Mouse (Mus musculus) spleen, postnatal 36 days (tissue): ENCODE results near the gene Gmppb.

Experiments
- DNase-seq, 2 experiments: peaks; one replicate each; pipeline ENCODE4 v3.0.0; 2022; ENCODE audit warnings: low spot score in 2 of 2, mixed read lengths in 1 of 2

The Gmppb gene

DNA sequence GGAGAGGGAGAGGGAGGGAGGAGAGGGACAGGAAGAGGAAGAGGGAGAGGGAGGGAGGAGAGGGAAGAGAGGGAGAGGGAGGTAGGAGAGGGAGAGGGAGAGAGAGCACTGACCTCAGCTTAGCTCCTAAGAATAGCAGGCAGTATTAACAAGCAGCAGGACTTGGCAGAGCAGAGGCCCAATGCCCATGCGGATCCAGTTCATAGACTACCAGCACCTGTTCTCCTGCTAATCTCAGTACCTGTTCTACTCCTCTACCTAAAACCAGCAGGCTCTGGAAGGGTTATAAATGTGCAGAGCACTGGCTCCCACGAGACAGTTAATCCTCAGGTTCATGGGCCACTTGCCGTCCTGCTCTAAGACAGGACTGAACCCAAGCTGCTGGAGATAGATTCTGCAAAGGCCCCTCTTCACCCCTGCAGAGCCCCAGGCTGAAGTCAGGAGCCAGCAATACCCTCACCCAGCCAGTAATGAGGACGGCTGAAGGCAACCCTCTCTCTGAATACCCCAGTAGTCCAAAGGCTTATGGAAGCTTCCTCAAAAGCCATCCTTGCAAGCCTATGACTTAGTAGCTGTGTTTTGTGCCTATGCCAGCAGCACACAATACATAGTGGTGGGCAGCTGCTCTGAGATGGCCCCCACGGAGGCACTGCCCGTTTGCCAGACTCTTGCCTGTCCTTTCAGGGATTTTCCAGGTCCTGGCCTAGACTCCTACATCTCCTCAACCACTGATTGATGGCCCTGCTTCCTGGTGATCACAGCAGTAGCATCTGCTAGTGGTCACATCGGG lies 24.3 kb downstream of the Gmppb start:
- no peak for DNase-seq

DNA sequence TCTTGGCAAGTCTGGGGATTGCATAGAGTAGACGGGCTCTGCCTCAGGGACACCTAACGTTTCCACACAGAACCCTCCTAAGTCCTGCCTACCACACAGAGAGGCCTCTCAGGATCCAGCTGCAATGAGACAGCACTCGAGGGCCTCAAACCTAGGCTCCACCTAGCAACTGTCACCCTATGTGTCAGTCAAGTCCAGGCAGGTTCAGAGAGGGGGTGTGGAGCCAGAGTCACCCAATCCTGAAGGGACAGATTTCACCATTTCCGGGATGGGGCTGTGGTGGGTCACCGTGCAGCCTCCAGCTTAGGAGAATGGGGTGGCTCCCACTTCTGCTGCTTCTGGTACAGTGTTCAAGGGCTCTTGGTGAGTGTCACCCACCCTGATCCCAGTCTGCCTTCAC lies 31.1 kb downstream of the Gmppb start, which contains the start of gene Mst1:
TSS of gene Mst1 (plus strand) at position 269 of the 400 bp plus-strand sequence.
- peak; percentile 37 to 65 for DNase-seq

- peak in 1 of 2 experiments; percentile 39 for DNase-seq
Observed at GRCm38 (mm10) chr9:108082549-108082948, 33.5 kb downstream of the Gmppb start.

- peak; percentile 41 to 57 for DNase-seq
Observed at GRCm38 (mm10) chr9:108082988-108083431, 34.0 kb downstream of the Gmppb start, which contains the start of gene Rnf123. Gene Rnf123 (minus strand): TSS chr9:108083346.

DNA sequence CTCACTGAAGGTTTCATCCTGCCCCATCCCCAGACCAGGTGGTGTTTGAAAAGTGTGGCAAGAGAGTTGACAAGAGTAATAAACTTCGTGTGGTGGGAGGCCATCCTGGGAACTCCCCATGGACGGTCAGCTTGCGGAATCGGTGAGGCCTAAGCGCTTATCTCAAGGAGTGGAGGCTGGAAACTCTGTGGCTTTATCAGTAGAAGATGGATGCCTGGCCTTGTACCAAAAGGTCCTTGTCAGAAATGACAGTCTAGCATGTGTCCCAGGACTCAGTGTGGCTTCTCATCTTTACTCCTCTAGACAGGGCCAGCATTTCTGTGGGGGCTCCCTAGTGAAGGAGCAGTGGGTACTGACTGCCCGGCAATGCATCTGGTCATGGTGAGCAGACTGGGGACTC lies 34.5 kb downstream of the Gmppb start:
- peak; percentile 45 to 60 for DNase-seq

- no peak for DNase-seq
Observed at GRCm38 (mm10) chr9:108085261-108085660, 36.2 kb downstream of the Gmppb start.

GRCm38 (mm10) chr9:108090611-108091120 lies 41.6 kb downstream of the Gmppb start:
- DNase-seq, result no peak

GRCm38 (mm10) chr9:108093586-108093985 lies 44.5 kb downstream of the Gmppb start:
- no peak for DNase-seq

DNA sequence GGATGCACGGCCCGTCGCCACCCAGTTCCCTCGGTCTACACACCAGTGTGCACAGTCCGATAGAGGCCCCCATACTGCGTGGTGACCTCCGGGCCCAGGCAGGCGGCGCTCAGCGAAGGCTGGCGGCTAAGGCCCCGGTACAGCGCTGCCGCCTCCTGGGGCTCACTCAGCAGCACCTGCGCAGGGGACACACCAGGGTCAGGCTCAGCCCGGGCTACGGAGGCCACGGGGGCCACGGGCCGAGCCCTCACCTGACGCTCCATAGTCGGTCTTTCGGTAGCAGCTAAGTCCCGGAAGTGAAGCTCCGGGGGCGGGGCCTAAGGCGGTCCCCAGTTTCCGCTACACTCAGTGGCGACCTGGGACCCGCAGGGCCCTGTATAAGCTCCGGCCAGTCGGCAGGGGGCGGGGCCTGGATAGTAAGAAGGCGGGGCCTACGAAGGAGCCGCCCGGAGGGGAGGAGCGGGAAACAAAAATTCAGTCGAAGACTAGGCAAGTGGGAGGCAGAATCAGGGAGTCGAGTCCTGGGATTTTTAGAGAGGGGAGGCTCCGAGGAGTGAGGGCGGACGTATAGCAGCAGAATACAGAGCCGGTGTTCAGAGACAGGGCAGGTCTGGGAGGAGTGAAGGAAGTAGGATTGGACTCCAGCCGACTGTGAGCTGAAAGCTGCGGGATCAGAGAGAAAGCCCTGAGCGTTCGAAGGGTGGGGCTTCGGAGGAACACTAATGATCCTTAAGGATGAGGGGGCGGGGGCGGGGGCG lies 45.3 kb downstream of the Gmppb start, which contains the start of gene Apeh:
TSS of gene Apeh (minus strand) at position 423 of the 758 bp plus-strand sequence.
- peak; percentile 97 for DNase-seq

GRCm38 (mm10) chr9:108094998-108095411 lies 46.0 kb downstream of the Gmppb start:
- peak; percentile 74 to 84 for DNase-seq

GRCm38 (mm10) chr9:108095518-108095917 lies 46.5 kb downstream of the Gmppb start:
- DNase-seq, result peak; percentile 55 to 65

GRCm38 (mm10) chr9:108095949-108096712 lies 47.1 kb downstream of the Gmppb start:
- no peak for DNase-seq

- DNase-seq, result no peak
Observed at GRCm38 (mm10) chr9:108099619-108100018, 50.6 kb downstream of the Gmppb start.
